Mouse (Mus musculus) stomach, embryonic 16.5 days (tissue): ENCODE measurements around the gene Ppfibp1. TPM values are rescaled to one million over a fixed set of nuclear protein-coding genes. Genes with fewer than 3 reads are reported as not detected.

Experiments used
- ATAC-seq: fragments of 200-750 bp; cut with Nextera tagmentation; 2 replicates; pipeline ENCODE4 v1.8.0; 2017; ENCODE audit warnings: moderate number of reproducible peaks, moderate TSS enrichment; ENCODE audit not compliant: insufficient read depth, low FRiP score
- H3K27ac ChIP-seq: fragments of 300-500 bp; sonication (generic); 2 replicates; pipeline ENCODE4 v1.5.1; 2014; ENCODE audit warnings: low read length
- H3K27me3 ChIP-seq: fragments of 300-500 bp; sonication (generic); 2 replicates; pipeline ENCODE4 v1.6.1; 2014; ENCODE audit warnings: low read length, control low read depth, mixed read lengths; ENCODE audit not compliant: control insufficient read depth, insufficient read depth
- H3K36me3 ChIP-seq: fragments of 300-500 bp; sonication (generic); 2 replicates; pipeline ENCODE4 v1.6.1; 2014; ENCODE audit warnings: low read length; ENCODE audit not compliant: control insufficient read depth, insufficient read depth
- H3K4me1 ChIP-seq: fragments of 300-500 bp; sonication (generic); 2 replicates; pipeline ENCODE4 v1.6.1; 2014; ENCODE audit warnings: low read length, control low read depth, mixed read lengths; ENCODE audit not compliant: control insufficient read depth, insufficient read depth
- H3K4me2 ChIP-seq: fragments of 300-500 bp; sonication (generic); 2 replicates; pipeline ENCODE4 v1.6.1; 2014; ENCODE audit warnings: low read depth, low read length, mixed read lengths
- H3K4me3 ChIP-seq: fragments of 300-500 bp; sonication (generic); replicated peaks from 2 replicates; pipeline ENCODE4 v1.5.1; 2014; ENCODE audit warnings: mild to moderate bottlenecking, low read length
- H3K9ac ChIP-seq: fragments of 300-500 bp; sonication (generic); 2 replicates; pipeline ENCODE4 v1.6.1; 2014; ENCODE audit warnings: low read length
- H3K9me3 ChIP-seq: fragments of 300-500 bp; sonication (generic); replicated peaks from 2 replicates; pipeline ENCODE4 v1.6.1; 2016; ENCODE audit warnings: low read length, control low read depth; ENCODE audit not compliant: control insufficient read depth
- WGBS: fragments of 180-500 bp; shearing (Covaris S2); extraction: QIAGEN DNeasy Blood & Tissue Kit; methylation state at CpG from one replicate; pipeline ENCODE4 v1.1.7; 2014; 5-methylcytosine and 5-hydroxymethylcytosine counted together
- polyA plus RNA-seq: library from polyadenylated mRNA; unstranded; fragments of >200 nt; fragmentation: Nextera tagmentation; extraction: Ambion mirVana; gene quantifications from 2 replicates; pipeline ENCODE4 v1.2.1, GENCODE M21; 2015

The Ppfibp1 gene
- polyA plus RNA-seq, 1 experiment from 2014 or later = 51.4 TPM

DNA sequence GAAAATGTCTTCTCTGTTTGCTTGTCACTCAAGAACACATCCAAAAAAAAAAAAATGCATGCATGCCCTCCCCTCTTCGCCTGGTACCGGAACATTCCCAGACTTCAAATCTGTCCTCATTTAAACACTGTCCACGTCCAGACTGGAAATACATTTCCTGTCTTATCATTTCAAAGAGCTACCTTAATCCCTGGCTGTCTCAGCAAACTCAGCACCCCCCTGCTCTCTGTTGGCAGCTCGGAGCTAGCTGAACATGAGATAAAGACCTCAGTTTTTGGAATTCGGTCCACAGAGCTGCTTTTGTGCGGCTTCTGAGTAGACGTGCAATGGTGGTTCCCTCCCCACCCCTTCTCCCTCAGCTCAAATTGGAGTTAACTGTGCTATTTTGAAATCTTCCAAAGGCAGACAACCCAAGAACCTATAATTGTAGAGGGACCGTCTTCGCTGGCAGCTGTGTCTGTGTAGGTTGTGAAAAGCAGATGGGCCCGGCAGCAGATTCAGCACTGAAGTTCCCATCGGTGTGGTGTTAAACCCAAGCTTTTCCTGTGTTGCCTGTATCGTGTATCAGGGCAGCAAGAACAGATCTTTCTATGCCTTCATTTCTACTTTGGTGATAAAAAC, 10.8 kb upstream of the Ppfibp1 start:
- H3K9me3 ChIP-seq = peaks cover 6% of the 10 kb centered on the region
- 88% methylated on average over 12 of the region's 12 CpGs for WGBS
- H3K27me3 ChIP-seq = no peaks in the 10 kb centered on the region
- no peaks in the 10 kb centered on the region for H3K36me3 ChIP-seq
- no peak overlapping the region for H3K9ac ChIP-seq
- ATAC-seq = no peak
- H3K4me2 ChIP-seq = no peak overlapping the region
- no peak overlapping the region for H3K27ac ChIP-seq
- H3K4me1 ChIP-seq = no peaks in the 10 kb centered on the region
- H3K4me3 ChIP-seq = no peak overlapping the region

DNA sequence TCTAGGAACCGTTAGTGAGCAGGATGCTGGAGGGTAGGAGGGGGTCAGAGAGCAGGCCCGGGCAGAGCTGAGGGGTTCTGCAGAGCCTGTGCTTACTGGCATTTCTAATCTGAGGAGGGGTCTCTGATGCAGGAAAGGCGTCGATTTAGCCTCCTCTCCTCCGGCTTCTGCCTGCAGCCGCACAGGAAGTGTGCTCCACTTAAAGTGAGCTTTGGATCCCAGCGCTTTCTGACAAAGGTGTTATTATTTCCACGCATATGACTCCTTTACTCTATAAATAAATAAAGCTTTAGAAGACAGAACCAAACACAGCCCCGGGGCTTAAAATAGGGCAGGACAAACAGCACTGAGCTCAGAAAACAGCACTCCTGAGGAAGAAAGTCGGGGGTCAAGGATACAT, 9.4 kb upstream of the Ppfibp1 start:
- ATAC-seq = no peak
- no peaks in the 10 kb centered on the region for H3K4me1 ChIP-seq
- no peak overlapping the region for H3K9ac ChIP-seq
- no peaks in the 10 kb centered on the region for H3K27me3 ChIP-seq
- no peaks in the 10 kb centered on the region for H3K36me3 ChIP-seq
- H3K9me3 ChIP-seq = peaks cover 6% of the 10 kb centered on the region
- H3K4me3 ChIP-seq = no peak overlapping the region
- H3K27ac ChIP-seq = no peak overlapping the region
- no peak overlapping the region for H3K4me2 ChIP-seq
- 45% methylated on average over 10 of the region's 10 CpGs for WGBS

DNA sequence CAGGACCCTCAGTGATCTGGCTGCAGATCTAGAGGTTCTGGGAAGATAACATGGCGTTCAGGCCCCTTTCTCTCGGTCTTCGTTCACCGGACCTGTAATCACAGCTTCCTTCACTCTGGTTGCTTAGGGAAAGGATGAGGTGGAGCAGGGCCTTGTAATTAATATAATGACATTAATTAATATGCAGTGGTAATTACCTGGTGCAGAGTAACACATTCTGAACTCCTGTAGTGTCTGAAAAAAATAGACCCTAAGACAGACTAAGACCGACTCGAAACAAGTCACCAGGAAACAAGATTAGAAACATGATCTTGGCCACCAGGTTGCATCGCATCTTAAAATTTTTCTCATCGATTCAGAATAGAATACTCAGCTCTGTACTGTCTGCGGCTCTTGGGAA, 8.4 kb upstream of the Ppfibp1 start:
- peaks cover under 1% of the 10 kb centered on the region; the same call in 1 of the 2 replicates for H3K4me1 ChIP-seq
- H3K9me3 ChIP-seq = peaks cover 6% of the 10 kb centered on the region
- no peak overlapping the region for H3K27ac ChIP-seq
- no peak overlapping the region for H3K4me2 ChIP-seq
- 90% methylated on average over 9 of the region's 9 CpGs for WGBS
- H3K9ac ChIP-seq = no peak overlapping the region
- no peaks in the 10 kb centered on the region for H3K27me3 ChIP-seq
- no peak for ATAC-seq
- H3K36me3 ChIP-seq = no peaks in the 10 kb centered on the region
- no peak overlapping the region for H3K4me3 ChIP-seq

DNA sequence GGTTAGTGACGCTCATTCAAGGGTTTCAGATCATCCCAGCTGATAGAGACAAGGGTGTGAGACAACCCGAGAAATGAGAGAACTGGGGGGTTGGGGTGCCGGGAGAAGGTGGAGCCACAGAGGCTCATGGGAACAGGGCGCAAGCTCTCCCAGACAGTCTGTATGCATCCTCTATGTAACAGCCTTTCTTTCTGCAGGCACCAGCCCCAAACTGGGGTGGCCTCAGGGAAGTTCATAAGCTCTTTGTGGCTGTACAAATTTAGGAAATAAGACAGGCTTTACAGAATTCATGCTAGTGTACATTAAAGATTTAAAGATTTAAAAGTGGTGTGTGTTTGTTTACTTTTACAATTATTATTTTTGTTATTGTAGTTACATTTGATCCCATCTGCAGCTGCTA, 8.0 kb upstream of the Ppfibp1 start:
- peaks cover 4% of the 10 kb centered on the region; the same call in 1 of the 2 replicates for H3K4me1 ChIP-seq
- ATAC-seq = no peak
- no peak overlapping the region for H3K27ac ChIP-seq
- H3K4me3 ChIP-seq = no peak overlapping the region
- no peak overlapping the region for H3K4me2 ChIP-seq
- H3K9ac ChIP-seq = no peak overlapping the region
- H3K9me3 ChIP-seq = peaks cover 6% of the 10 kb centered on the region
- no peaks in the 10 kb centered on the region for H3K36me3 ChIP-seq
- H3K27me3 ChIP-seq = no peaks in the 10 kb centered on the region
- 73% methylated on average over 4 of the region's 4 CpGs for WGBS

DNA sequence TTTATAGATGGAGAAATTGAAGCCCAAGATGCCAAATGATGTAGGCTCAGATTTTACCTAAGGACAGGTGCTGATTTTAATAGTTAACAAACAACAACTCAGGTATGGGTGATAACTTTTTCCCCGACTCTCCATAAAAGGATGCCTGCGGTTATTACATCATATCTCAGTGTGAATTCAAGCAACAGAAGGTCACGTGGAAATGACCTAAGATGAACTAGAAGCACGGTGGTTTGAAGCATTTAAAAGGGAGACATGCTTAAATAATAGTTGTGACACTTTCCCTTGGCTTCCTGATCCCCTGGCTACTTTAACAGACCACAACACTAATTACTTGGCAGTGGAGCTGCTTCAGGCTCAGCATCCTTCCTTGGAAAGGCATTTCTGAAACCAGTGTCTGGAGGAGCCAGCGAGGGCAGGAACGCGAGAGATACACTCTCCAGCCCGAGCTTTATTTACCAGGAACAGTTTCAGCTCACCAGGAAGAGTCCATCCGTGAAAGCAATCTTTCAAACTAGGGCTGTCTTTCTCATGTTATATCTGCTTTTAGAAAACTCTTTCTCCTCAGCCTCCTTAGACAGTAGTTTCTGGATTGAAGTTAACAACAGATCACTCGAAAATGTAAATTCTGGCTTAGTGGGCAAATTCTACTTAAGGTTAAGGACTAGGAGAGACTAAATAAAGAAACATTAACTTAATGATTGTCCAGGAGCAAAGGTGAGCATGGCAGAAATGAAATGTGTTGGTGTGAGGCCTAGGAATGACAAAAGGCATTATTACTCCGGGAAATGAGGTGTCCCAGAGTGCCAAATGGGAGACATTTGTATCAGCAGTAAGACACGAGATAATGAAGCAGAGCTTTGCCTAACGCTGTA, 6.2 kb upstream of the Ppfibp1 start:
- Histone ChIP-seq H3K27me3 (no peaks in the 10 kb centered on the region), H3K4me1 (peaks cover 4% of the 10 kb centered on the region; the same call in 1 of the 2 replicates), H3K4me3 (no peak overlapping the region), H3K4me2 (no peak overlapping the region), H3K36me3 (no peaks in the 10 kb centered on the region), H3K27ac (no peak overlapping the region), H3K9me3 (peaks cover under 1% of the 10 kb centered on the region), H3K9ac (no peak overlapping the region)
- ATAC-seq = no peak
- 59% methylated on average over 13 of the region's 13 CpGs for WGBS

DNA sequence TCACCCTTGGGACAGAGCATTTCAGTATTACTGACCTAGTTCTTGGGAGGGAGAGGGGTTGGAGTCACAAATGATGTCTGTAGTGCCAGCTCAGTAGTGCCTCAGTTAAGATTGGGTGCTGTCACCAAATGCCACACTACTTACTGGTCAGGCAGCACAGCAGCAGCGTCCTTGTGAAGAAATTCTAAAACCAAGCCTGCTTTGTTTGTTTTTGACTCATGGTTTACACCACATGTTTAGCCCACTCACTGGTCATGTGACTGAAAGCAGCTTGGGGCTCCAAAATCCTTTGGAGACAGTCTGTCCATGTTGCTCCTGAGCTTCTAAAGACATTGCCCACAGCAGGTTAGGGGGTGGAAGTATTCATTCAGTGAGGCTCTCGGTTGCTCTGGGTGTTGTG, 4.9 kb upstream of the Ppfibp1 start:
- Histone ChIP-seq H3K27me3 (no peaks in the 10 kb centered on the region), H3K4me2 (no peak overlapping the region), H3K9me3 (no peaks in the 10 kb centered on the region), H3K27ac (no peak overlapping the region), H3K4me3 (no peak overlapping the region), H3K36me3 (no peaks in the 10 kb centered on the region), H3K9ac (no peak overlapping the region), H3K4me1 (peaks cover 4% of the 10 kb centered on the region; the same call in 1 of the 2 replicates)
- no peak for ATAC-seq
- WGBS = 73% methylated on average over 2 of the region's 2 CpGs

DNA sequence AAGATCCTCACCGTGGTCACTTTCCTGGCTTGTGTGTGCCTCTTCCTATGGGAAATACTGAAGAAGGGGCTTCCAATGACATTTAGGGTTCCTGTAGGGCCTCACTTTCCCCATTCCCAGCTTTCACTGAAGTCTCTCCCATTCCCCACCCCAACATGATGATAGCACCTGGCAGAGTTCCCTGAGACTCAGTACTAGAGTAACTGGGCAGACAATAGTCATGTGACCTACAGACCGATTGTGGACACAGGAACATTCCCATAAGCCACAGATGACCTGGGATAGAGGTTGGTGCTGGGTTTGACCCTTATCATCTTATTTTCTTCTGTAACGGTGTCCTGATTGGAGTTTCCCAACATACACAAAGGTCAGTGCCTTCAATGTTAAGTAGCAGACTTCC, 4.1 kb upstream of the Ppfibp1 start:
- 75% methylated on average over 3 of the region's 3 CpGs for WGBS
- Histone ChIP-seq H3K4me1 (peaks cover 7% of the 10 kb centered on the region; the same call in 1 of the 2 replicates), H3K9ac (no peak overlapping the region), H3K4me2 (no peak overlapping the region), H3K4me3 (no peak overlapping the region), H3K9me3 (no peaks in the 10 kb centered on the region), H3K36me3 (no peaks in the 10 kb centered on the region), H3K27me3 (no peaks in the 10 kb centered on the region), H3K27ac (no peak overlapping the region)
- no peak for ATAC-seq

DNA sequence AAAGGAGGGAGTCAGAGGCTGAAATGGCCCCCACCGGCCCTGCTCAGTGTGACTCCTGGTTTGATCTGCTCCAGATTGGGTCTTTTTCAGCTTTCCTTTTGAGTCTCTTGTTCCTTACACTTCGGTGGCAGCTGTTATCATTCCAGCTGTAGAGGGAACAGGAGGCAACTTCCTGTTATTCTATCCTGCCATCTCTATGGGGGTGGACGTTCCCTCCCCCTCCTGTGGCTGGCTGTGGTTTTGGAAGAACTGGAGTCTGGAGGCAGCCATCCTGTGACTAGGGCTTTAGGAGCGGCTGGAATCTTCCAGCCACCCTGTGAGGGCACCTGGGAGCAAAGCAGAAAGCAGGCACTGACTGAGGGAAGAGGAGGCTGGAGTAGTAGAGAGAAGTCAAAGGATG, 3.4 kb upstream of the Ppfibp1 start:
- ATAC-seq = no peak
- Histone ChIP-seq H3K4me2 (no peak overlapping the region), H3K4me3 (no peak overlapping the region), H3K27ac (no peak overlapping the region), H3K36me3 (no peaks in the 10 kb centered on the region), H3K27me3 (no peaks in the 10 kb centered on the region), H3K4me1 (peaks cover 12% of the 10 kb centered on the region; the same call in 1 of the 2 replicates), H3K9ac (no peak overlapping the region), H3K9me3 (no peaks in the 10 kb centered on the region)
- 30% methylated on average over 4 of the region's 4 CpGs for WGBS
